Mouse (Mus musculus): ENCODE measurements around the gene Atf6.

Gene Atf6

DNA sequence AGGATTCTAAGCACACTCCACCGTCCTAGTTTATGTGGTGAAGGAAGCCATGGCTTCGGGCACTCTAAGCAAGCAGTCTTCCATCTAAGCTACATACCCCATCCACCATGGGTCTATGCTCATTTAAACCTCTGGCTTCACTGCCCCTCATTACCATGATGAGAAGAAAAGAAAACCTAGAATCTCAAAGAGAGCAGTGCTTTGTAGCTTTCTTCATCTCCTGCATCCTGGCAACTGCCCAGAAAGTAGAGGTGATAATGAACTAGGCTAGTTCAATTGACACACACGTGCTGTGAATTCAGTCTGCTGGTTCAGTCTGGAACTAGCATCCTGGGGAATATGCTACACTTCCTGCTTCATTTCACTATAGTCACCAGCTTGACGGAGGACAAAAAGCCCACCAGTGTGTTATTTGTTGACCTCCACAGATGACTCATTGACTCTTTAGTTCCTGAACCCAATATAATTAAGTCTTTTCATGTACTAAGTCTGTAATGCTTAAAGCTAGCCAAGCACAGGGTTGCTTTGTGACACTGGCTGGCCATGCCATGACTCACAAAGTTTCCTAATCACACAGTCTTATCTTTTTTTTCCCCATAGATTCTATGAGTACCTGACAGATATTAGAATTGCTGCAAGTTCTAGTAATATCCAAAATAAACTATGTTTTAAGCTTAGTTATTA, 162.5 kb downstream of the Atf6 start:
- no peak for DNase-seq

- no peak for DNase-seq
These were observed 163.5 kb downstream of the Atf6 start for GRCm38 (mm10) chr1:170704103-170704502.

- no peak for DNase-seq
These were observed 164.6 kb downstream of the Atf6 start for GRCm38 (mm10) chr1:170702958-170703357.

GRCm38 (mm10) chr1:170702263-170702662, 165.3 kb downstream of the Atf6 start:
- no peak for DNase-seq

GRCm38 (mm10) chr1:170701582-170701981, 166.0 kb downstream of the Atf6 start:
- DNase-seq = no peak

- no peak for DNase-seq
These were observed 166.4 kb downstream of the Atf6 start for GRCm38 (mm10) chr1:170701178-170701577.

DNA sequence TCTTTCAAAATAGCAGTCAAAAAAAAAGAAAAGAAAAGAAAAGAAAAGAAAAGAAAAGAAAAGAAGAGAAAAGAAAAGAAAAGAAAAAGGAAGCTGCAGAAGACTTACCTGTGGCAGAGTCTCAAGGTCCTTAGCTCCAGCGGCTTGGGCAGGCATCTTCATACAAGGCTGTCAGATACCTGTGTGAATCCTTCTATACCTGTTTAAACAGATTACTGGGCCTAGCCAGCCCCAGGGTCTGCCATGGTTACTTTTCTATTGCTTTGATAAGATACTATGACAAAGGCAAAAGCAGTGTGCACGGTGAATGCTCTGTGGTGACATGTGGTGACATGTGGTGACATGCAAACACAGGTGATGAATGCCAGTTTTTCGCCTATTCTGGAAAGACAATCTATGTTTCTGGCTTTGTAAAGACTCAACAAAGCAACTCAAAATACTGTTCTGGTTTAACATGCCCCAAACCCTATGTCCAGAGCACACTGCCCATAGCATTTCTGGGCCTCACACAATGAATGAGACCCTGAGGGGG, 167.0 kb downstream of the Atf6 start:
- no peak for DNase-seq

GRCm38 (mm10) chr1:170699553-170699952, 168.0 kb downstream of the Atf6 start:
- DNase-seq = no peak

DNA sequence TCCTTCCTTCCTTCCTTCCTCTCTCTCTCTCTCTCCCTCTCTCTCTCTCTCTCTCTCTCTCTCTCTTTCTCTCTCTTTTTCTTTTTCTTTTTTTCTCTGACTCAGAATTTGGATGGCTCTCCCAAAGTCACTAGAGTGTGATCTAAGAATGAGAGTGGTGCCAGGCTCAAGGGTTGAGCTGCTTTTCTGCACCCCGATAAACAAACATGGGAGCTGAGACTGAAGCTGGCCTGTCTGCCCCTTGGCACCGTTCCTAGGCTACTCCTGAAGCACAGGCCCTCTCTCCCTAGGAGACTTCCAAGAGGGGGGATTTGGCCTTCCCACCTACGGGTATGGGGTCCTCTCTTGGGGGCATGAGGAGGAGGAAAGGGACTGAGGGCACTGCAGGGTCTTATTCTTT, 168.8 kb downstream of the Atf6 start:
- no peak for DNase-seq

GRCm38 (mm10) chr1:170697771-170698356, 169.7 kb downstream of the Atf6 start:
- no peak for DNase-seq

DNA sequence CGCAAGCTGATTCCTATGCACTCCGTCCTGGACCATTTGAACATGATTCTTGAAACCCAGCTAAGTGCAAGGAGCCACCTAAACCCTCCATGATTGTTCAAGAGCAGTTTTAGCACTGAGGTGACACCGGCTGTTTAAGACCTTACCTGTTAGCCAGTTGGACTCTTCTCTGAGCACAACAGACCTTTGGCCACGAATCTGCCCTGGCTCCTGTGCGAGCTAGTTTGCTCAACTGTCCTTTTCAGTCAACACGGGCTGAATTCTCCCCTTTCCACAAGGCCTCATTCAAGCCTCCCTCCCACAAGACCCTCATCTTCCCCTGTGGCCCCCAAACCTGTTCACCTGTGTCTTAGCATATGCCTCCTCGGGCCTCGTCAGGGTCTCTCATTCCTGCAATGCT, 170.6 kb downstream of the Atf6 start:
- no peak for DNase-seq

- no peak for DNase-seq
These were observed 172.2 kb downstream of the Atf6 start for GRCm38 (mm10) chr1:170695326-170695725.

GRCm38 (mm10) chr1:170694821-170695291, 172.7 kb downstream of the Atf6 start:
- DNase-seq = no peak

GRCm38 (mm10) chr1:170691301-170691700, 176.3 kb downstream of the Atf6 start:
- no peak for DNase-seq

DNA sequence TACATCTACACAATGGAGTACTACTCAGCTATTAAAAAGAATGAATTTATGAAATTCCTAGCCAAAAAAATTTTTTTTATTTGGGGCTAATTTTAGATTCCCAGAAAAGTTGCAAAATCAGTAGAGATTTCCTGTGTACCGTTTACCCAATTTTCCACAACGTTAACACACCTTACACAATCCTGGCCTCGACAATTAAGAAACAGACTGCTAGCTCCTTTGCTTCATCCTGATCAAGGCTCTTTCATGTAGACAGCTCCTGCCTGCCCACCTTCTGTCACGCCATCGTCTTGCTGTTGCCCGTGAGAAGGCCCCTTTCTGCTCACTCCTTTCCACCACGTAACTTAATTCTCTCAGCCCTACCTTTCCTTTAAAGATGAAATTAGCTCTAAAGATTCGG, 177.8 kb downstream of the Atf6 start:
- DNase-seq = no peak

DNA sequence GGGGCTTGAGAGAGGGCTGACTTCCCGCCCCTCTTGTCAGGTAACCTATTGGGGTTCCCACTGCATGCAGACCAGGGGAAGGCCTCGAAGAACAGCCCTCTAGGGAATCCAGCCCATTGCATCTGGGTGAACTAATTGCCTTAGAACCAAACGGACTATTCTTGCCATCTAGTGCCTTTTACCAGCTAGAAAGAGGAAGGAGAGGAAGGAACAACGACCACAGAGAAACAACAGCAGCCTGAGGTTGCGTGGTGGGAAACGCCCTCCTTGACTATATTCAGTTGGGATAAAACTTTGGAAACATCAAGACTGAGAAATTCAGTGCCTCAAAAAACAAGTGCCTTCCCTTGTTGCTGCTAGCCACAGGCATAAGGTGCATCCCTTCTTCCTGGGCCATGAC, 183.7 kb downstream of the Atf6 start:
- DNase-seq = no peak

- no peak for DNase-seq
These were observed 187.9 kb downstream of the Atf6 start for GRCm38 (mm10) chr1:170679624-170680023.

GRCm38 (mm10) chr1:170678861-170679260, 188.7 kb downstream of the Atf6 start:
- no peak for DNase-seq

DNA sequence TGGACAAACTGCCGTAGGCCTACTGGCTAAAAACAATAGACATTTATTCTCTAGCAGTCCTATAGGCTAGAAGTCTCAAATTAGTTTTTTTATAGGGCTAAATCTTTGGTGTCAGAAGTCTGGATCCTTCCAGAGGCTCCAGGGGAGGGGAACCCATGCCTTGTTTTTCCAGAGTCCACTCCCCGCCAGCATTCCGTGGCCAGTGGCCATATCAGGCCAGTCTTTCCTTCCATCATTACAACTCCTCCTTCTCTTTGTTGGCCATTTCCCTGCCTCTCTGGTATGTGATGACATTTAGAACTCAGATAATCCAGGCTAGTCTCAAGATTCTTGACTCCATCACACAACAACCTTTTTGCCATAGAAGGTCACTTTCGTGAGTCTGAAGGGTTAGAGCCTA, 189.9 kb downstream of the Atf6 start:
- no peak for DNase-seq

GRCm38 (mm10) chr1:170674184-170674775, 193.3 kb downstream of the Atf6 start:
- DNase-seq = no peak

GRCm38 (mm10) chr1:170665200-170665599, 202.4 kb downstream of the Atf6 start:
- no peak for DNase-seq

GRCm38 (mm10) chr1:170664620-170665185, 202.9 kb downstream of the Atf6 start:
- DNase-seq = no peak

DNA sequence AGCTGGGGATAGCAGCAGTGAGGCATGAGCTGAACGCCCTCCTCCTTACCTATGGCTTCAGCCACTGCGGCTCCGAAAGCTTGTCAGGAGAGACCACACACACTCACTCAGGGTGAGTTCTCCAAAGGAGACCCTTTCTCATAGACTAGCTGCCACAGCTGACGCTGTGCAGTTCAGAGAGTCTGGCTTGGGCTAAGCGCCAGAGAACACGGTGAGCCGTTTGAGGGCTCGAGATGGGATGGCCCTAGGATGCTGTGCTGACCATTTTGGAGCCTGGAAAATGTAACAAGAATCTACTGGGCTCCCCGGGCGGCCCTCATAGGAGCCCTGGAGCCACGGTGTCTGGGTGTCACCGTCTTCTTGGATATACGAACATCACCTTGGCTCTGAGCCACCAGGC, 208.3 kb downstream of the Atf6 start:
- DNase-seq = no peak

Measured in B cell, adult 2 months (primary cell).